Mouse (Mus musculus) stomach, embryonic 15.5 days (tissue): ENCODE results near the gene Dpf3. TPM values are rescaled to one million over a fixed set of nuclear protein-coding genes. Genes with fewer than 3 reads are reported as not detected.

Experiments used
- ATAC-seq: fragments of 200-750 bp; cut with Nextera tagmentation; 2 replicates; pipeline ENCODE4 v1.8.0; 2017; ENCODE audit warnings: low read depth, moderate number of reproducible peaks, moderate TSS enrichment; ENCODE audit not compliant: insufficient read depth, low FRiP score
- H3K27ac ChIP-seq: fragments of 300-500 bp; sonication (generic); 2 replicates; pipeline ENCODE4 v1.5.1; 2015; ENCODE audit warnings: mild to moderate bottlenecking, inconsistent platforms
- H3K27me3 ChIP-seq: fragments of 300-500 bp; sonication (generic); replicated peaks from 2 replicates; pipeline ENCODE4 v1.6.1; 2015; ENCODE audit warnings: inconsistent platforms
- H3K36me3 ChIP-seq: fragments of 300-500 bp; sonication (generic); 2 replicates; pipeline ENCODE4 v1.6.1; 2015; ENCODE audit warnings: inconsistent platforms
- H3K4me1 ChIP-seq: fragments of 300-500 bp; sonication (generic); 2 replicates; pipeline ENCODE4 v1.6.1; 2015; ENCODE audit warnings: inconsistent platforms
- H3K4me2 ChIP-seq: fragments of 300-500 bp; sonication (generic); 2 replicates; pipeline ENCODE4 v1.6.1; 2015; ENCODE audit warnings: mild to moderate bottlenecking, inconsistent platforms
- H3K4me3 ChIP-seq: fragments of 300-500 bp; sonication (generic); replicated peaks from 2 replicates; pipeline ENCODE4 v1.5.1; 2015; ENCODE audit warnings: inconsistent platforms
- H3K9ac ChIP-seq: fragments of 300-500 bp; sonication (generic); 2 replicates; pipeline ENCODE4 v1.6.1; 2015; ENCODE audit warnings: inconsistent platforms
- H3K9me3 ChIP-seq: fragments of 300-500 bp; sonication (generic); 2 replicates; pipeline ENCODE4 v1.6.1; 2016; ENCODE audit warnings: inconsistent platforms
- WGBS: fragments of 180-500 bp; shearing (Covaris S2); methylation state at CpG from one replicate; pipeline ENCODE4 v1.1.7; 2015; 5-methylcytosine and 5-hydroxymethylcytosine counted together
- polyA plus RNA-seq: library from polyadenylated mRNA; unstranded; fragments of >200 nt; fragmentation: Nextera tagmentation; extraction: Ambion mirVana; gene quantifications from 2 replicates; pipeline ENCODE4 v1.2.1, GENCODE M21; 2015

The Dpf3 gene
- polyA plus RNA-seq, 1 experiment from 2014 or later, result 4.6 TPM

GRCm38 (mm10) chr12:83247669-83248068 lies 239.8 kb downstream of the Dpf3 start:
- 69% methylated on average over 3 of the region's 3 CpGs for WGBS

GRCm38 (mm10) chr12:83241022-83241421 lies 246.5 kb downstream of the Dpf3 start:
- Histone ChIP-seq H3K27me3 (no peaks in the 10 kb centered on the region), H3K4me3 (no peak overlapping the region), H3K36me3 (no peaks in the 10 kb centered on the region), H3K4me2 (no peak overlapping the region), H3K27ac (no peak overlapping the region), H3K4me1 (no peaks in the 10 kb centered on the region), H3K9me3 (no peaks in the 10 kb centered on the region), H3K9ac (no peak overlapping the region)
- WGBS, result 59% methylated on average over 3 of the region's 3 CpGs
- ATAC-seq, result no peak

More at GRCm38 (mm10) chr12:83247669-83248068, 239.8 kb downstream of the Dpf3 start:
- Histone ChIP-seq H3K27ac (no peak overlapping the region), H3K27me3 (no peaks in the 10 kb centered on the region), H3K4me1 (no peaks in the 10 kb centered on the region), H3K9ac (no peak overlapping the region), H3K36me3 (no peaks in the 10 kb centered on the region), H3K4me2 (no peak overlapping the region), H3K9me3 (no peaks in the 10 kb centered on the region), H3K4me3 (no peak overlapping the region)
- no peak for ATAC-seq

GRCm38 (mm10) chr12:83240571-83240970 lies 246.9 kb downstream of the Dpf3 start:
- Histone ChIP-seq H3K4me3 (no peak overlapping the region), H3K9ac (no peak overlapping the region), H3K27me3 (no peaks in the 10 kb centered on the region), H3K9me3 (no peaks in the 10 kb centered on the region), H3K27ac (no peak overlapping the region), H3K4me2 (no peak overlapping the region), H3K4me1 (no peaks in the 10 kb centered on the region), H3K36me3 (no peaks in the 10 kb centered on the region)
- ATAC-seq, result no peak

GRCm38 (mm10) chr12:83235781-83236180 lies 251.7 kb downstream of the Dpf3 start:
- no peaks in the 10 kb centered on the region for H3K4me1 ChIP-seq
- WGBS, result 91% methylated on average over 6 of the region's 6 CpGs
- H3K9ac ChIP-seq, result no peak overlapping the region
- no peak for ATAC-seq
- no peaks in the 10 kb centered on the region for H3K9me3 ChIP-seq
- no peaks in the 10 kb centered on the region for H3K36me3 ChIP-seq
- no peak overlapping the region for H3K27ac ChIP-seq
- H3K4me3 ChIP-seq, result no peak overlapping the region
- H3K27me3 ChIP-seq, result no peaks in the 10 kb centered on the region
- H3K4me2 ChIP-seq, result no peak overlapping the region

- no peak overlapping the region for H3K4me2 ChIP-seq
- no peak for ATAC-seq
- no peak overlapping the region for H3K4me3 ChIP-seq
- no peaks in the 10 kb centered on the region for H3K27me3 ChIP-seq
- no peaks in the 10 kb centered on the region for H3K9me3 ChIP-seq
- H3K9ac ChIP-seq, result no peak overlapping the region
- no peaks in the 10 kb centered on the region for H3K4me1 ChIP-seq
- no peaks in the 10 kb centered on the region for H3K36me3 ChIP-seq
- no peak overlapping the region for H3K27ac ChIP-seq
- WGBS, result 38% methylated on average over 2 of the region's 2 CpGs
These were observed 252.5 kb downstream of the Dpf3 start for GRCm38 (mm10) chr12:83234981-83235380.

GRCm38 (mm10) chr12:83233651-83234050 lies 253.9 kb downstream of the Dpf3 start:
- Histone ChIP-seq H3K4me2 (no peak overlapping the region), H3K9ac (no peak overlapping the region), H3K4me1 (no peaks in the 10 kb centered on the region), H3K27me3 (no peaks in the 10 kb centered on the region), H3K9me3 (no peaks in the 10 kb centered on the region), H3K4me3 (no peak overlapping the region), H3K36me3 (no peaks in the 10 kb centered on the region), H3K27ac (no peak overlapping the region)
- ATAC-seq, result no peak
- WGBS, result 45% methylated on average over 7 of the region's 7 CpGs

- no peaks in the 10 kb centered on the region for H3K27me3 ChIP-seq
- H3K4me2 ChIP-seq, result no peak overlapping the region
- 50% methylated on average over 5 of the region's 5 CpGs for WGBS
- no peak overlapping the region for H3K9ac ChIP-seq
- no peak overlapping the region for H3K4me3 ChIP-seq
- H3K9me3 ChIP-seq, result no peaks in the 10 kb centered on the region
- H3K36me3 ChIP-seq, result no peaks in the 10 kb centered on the region
- no peaks in the 10 kb centered on the region for H3K4me1 ChIP-seq
- H3K27ac ChIP-seq, result no peak overlapping the region
- ATAC-seq, result no peak
These were observed 254.6 kb downstream of the Dpf3 start for GRCm38 (mm10) chr12:83232916-83233315.

GRCm38 (mm10) chr12:83231258-83231657 lies 256.3 kb downstream of the Dpf3 start:
- no peaks in the 10 kb centered on the region for H3K4me1 ChIP-seq
- H3K4me3 ChIP-seq, result no peak overlapping the region
- WGBS, result 86% methylated on average over 4 of the region's 4 CpGs
- H3K27me3 ChIP-seq, result no peaks in the 10 kb centered on the region
- H3K9me3 ChIP-seq, result no peaks in the 10 kb centered on the region
- no peak for ATAC-seq
- H3K4me2 ChIP-seq, result no peak overlapping the region
- no peak overlapping the region for H3K9ac ChIP-seq
- H3K27ac ChIP-seq, result no peak overlapping the region
- H3K36me3 ChIP-seq, result no peaks in the 10 kb centered on the region

GRCm38 (mm10) chr12:83229683-83230082 lies 257.8 kb downstream of the Dpf3 start:
- WGBS, result 79% methylated on average over 6 of the region's 6 CpGs
- no peaks in the 10 kb centered on the region for H3K9me3 ChIP-seq
- no peaks in the 10 kb centered on the region for H3K36me3 ChIP-seq
- no peak overlapping the region for H3K27ac ChIP-seq
- no peak overlapping the region for H3K4me3 ChIP-seq
- H3K4me2 ChIP-seq, result no peak overlapping the region
- no peaks in the 10 kb centered on the region for H3K4me1 ChIP-seq
- ATAC-seq, result no peak
- no peak overlapping the region for H3K9ac ChIP-seq
- H3K27me3 ChIP-seq, result no peaks in the 10 kb centered on the region

- Histone ChIP-seq H3K27ac (no peak overlapping the region), H3K4me1 (no peaks in the 10 kb centered on the region), H3K4me2 (no peak overlapping the region), H3K4me3 (no peak overlapping the region), H3K9ac (no peak overlapping the region), H3K36me3 (no peaks in the 10 kb centered on the region), H3K9me3 (no peaks in the 10 kb centered on the region), H3K27me3 (no peaks in the 10 kb centered on the region)
- ATAC-seq, result no peak
- WGBS, result 76% methylated on average over 4 of the region's 4 CpGs
These were observed 260.5 kb downstream of the Dpf3 start for GRCm38 (mm10) chr12:83227014-83227413.

GRCm38 (mm10) chr12:83220964-83221363 lies 266.6 kb downstream of the Dpf3 start:
- Histone ChIP-seq H3K27ac (no peak overlapping the region), H3K4me3 (no peak overlapping the region), H3K4me1 (no peaks in the 10 kb centered on the region), H3K27me3 (no peaks in the 10 kb centered on the region), H3K9me3 (no peaks in the 10 kb centered on the region), H3K36me3 (no peaks in the 10 kb centered on the region), H3K9ac (no peak overlapping the region), H3K4me2 (no peak overlapping the region)
- no peak for ATAC-seq
- 61% methylated on average over 7 of the region's 7 CpGs for WGBS

- no peak overlapping the region for H3K4me3 ChIP-seq
- H3K36me3 ChIP-seq, result no peaks in the 10 kb centered on the region
- no peak for ATAC-seq
- no peak overlapping the region for H3K27ac ChIP-seq
- no peaks in the 10 kb centered on the region for H3K9me3 ChIP-seq
- WGBS, result 50% methylated on average over 6 of the region's 6 CpGs
- no peaks in the 10 kb centered on the region for H3K27me3 ChIP-seq
- H3K4me1 ChIP-seq, result peaks cover 6% of the 10 kb centered on the region; the same call in 1 of the 2 replicates
- no peak overlapping the region for H3K4me2 ChIP-seq
- no peak overlapping the region for H3K9ac ChIP-seq
These were observed 273.6 kb downstream of the Dpf3 start for GRCm38 (mm10) chr12:83213879-83214341.

- no peaks in the 10 kb centered on the region for H3K36me3 ChIP-seq
- H3K27ac ChIP-seq, result no peak overlapping the region
- no peak overlapping the region for H3K4me3 ChIP-seq
- H3K9ac ChIP-seq, result no peak overlapping the region
- WGBS, result 77% methylated on average over 2 of the region's 2 CpGs
- no peak for ATAC-seq
- H3K4me1 ChIP-seq, result peaks cover 6% of the 10 kb centered on the region; the same call in 1 of the 2 replicates
- no peaks in the 10 kb centered on the region for H3K9me3 ChIP-seq
- no peaks in the 10 kb centered on the region for H3K27me3 ChIP-seq
- H3K4me2 ChIP-seq, result no peak overlapping the region
These were observed 275.5 kb downstream of the Dpf3 start for GRCm38 (mm10) chr12:83211976-83212375.
